Mouse (Mus musculus): Measurements from ENCODE around the gene Pdcd4. TPM values are rescaled to one million over a fixed set of nuclear protein-coding genes. Genes with fewer than 3 reads are reported as not detected.

Pdcd4 gene
- polyA plus RNA-seq, 1 experiment from 2014 or later, result 58.0 TPM

DNA sequence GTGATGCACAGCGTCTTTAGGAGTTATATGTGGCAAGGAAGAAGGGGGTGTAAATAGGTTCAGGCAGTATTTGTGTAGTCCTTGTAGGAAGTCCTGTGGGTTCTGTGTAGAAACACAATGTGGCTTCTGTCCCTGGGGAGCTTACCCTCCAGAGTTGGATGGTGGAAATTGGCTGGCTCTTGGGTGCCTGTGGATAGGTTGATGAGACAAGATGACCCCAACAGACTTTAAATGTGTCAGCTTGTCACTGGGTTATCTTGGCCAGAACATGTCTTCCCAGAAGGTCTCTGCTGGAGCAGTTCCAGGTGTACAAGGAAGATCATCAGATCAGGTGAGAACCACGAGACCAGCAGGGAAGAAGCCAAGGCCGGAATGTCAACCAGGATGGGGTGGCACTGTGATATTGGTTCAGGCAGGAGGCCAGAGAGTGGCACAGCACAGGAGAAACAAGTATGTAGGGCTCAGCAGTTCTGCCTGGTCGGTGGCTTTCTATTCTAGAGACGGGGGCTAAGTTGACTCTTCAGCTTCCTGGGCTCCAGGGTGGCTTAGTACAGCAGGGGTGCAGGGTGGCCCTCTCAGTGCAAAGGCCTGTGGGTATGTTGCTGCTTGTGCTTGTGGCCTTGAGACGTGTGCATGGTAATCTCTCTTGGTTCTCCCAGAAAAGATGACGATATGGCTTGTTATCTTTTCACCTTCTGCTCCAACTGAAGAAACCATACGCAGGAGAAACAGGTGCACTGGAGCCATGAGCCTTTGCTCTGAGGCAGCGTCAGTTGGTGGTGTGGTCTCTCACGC lies 5.3 kb upstream of the Pdcd4 start:
- no peak for DNase-seq (ENCODE audit: low spot score)
- WGBS, result 92% methylated on average over 10 of the region's 10 CpGs
- Histone ChIP-seq H3K4me3 (replicated peaks; ENCODE audit: low read length) (no peak overlapping the region), H3K36me3 (replicated peaks; ENCODE audit: control insufficient read depth, insufficient read depth) (no peaks in the 10 kb centered on the region), H3K4me2 (replicated peaks) (no peak overlapping the region), H3K9me3 (ENCODE audit: control insufficient read depth, low read length) (no peaks in the 10 kb centered on the region), H3K27ac (no peak overlapping the region), H3K4me1 (replicated peaks; ENCODE audit: control insufficient read depth, insufficient read depth, low read length) (0 out of 2 replicates have a peak, but pooled peaks cover 5% of the 10 kb centered on the region), H3K9ac (no peak overlapping the region), H3K27me3 (ENCODE audit: control insufficient read depth, insufficient read depth, low read length) (no peaks in the 10 kb centered on the region; the same call in 1 of the 2 replicates)
- no peak for ATAC-seq (ENCODE audit: low FRiP score)

DNA sequence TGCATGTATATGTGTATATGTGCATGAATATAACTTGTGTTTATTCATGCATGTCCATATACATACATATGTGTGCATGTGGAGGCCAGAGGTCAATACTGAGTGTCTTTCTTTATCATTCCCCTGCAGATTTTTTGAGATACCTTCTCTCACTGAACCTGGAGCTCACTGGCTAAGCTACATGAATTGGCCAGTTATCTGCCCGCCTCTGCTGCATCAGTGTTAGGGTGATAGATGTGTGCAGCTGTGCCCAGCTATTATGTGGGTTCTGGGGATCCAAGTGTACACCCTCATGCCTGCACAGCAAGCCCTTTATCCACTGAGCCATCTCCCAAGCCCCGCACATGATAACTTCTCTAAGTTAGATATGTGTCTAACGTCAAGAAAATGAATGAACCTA lies 4.2 kb upstream of the Pdcd4 start:
- H3K27ac ChIP-seq, result no peak overlapping the region

DNA sequence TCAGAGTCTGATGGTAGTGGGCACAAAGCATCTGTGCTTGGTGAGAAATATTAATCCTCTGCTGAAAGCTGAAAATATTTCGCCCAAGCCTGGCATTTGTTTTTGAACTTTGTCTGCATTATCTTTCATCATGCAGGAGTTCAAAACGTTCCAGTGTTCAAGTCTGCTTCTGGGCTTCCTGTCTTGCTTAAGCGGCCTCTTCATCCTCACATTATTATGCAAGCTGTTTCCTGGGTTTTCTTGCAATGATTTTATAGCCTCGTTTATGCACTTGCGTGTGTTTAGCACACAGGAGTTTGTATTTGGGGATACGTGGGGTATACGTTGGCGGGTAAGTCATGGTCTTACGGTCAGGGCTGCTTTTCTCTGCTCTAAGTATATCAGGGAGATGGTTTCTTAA lies 3.7 kb upstream of the Pdcd4 start:
- DNase-seq (ENCODE audit: low spot score) (no peak), ATAC-seq (ENCODE audit: low FRiP score) (no peak)
- Histone ChIP-seq H3K27me3 (ENCODE audit: control insufficient read depth, insufficient read depth, low read length) (no peaks in the 10 kb centered on the region; the same call in 1 of the 2 replicates), H3K4me3 (replicated peaks; ENCODE audit: low read length) (no peak overlapping the region), H3K36me3 (replicated peaks; ENCODE audit: control insufficient read depth, insufficient read depth) (no peaks in the 10 kb centered on the region), H3K9ac (no peak overlapping the region), H3K4me1 (replicated peaks; ENCODE audit: control insufficient read depth, insufficient read depth, low read length) (0 out of 2 replicates have a peak, but pooled peaks cover 3% of the 10 kb centered on the region), H3K9me3 (ENCODE audit: control insufficient read depth, low read length) (no peaks in the 10 kb centered on the region), H3K27ac (no peak overlapping the region), H3K4me2 (replicated peaks) (no peak overlapping the region)
- WGBS, result 84% methylated on average over 9 of the region's 9 CpGs

More for the DNA sequence above, 4.2 kb upstream of the Pdcd4 start:
- 83% methylated on average over 3 of the region's 3 CpGs for WGBS
- H3K27me3 ChIP-seq (ENCODE audit: control insufficient read depth, insufficient read depth, low read length), result no peaks in the 10 kb centered on the region; the same call in 1 of the 2 replicates
- DNase-seq (ENCODE audit: low spot score), result no peak
- no peak overlapping the region for H3K9ac ChIP-seq
- no peak overlapping the region for H3K4me3 ChIP-seq (replicated peaks; ENCODE audit: low read length)
- H3K4me1 ChIP-seq (replicated peaks; ENCODE audit: control insufficient read depth, insufficient read depth, low read length), result 0 out of 2 replicates have a peak, but pooled peaks cover 3% of the 10 kb centered on the region
- no peaks in the 10 kb centered on the region for H3K9me3 ChIP-seq (ENCODE audit: control insufficient read depth, low read length)
- H3K36me3 ChIP-seq (replicated peaks; ENCODE audit: control insufficient read depth, insufficient read depth), result no peaks in the 10 kb centered on the region
- H3K4me2 ChIP-seq (replicated peaks), result no peak overlapping the region
- ATAC-seq (ENCODE audit: low FRiP score), result no peak

DNA sequence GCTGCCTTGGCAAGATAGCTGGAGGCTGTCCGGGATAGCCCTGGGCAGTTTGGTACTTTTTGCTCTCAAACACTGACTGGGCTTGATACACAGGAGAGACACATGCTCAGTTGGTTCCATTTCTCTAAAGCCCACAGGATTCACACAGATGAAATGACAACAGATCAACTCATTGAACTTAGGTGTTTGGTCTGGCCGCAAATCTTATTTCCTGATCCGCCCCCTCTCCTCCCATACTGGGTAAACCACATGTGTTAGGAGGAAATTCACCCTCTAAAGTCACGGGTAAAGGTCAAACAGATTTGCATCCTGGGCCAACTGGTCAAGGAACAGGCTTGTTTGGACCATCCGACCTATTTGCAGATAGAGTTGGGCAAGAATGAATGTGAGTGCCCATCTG lies 2.5 kb upstream of the Pdcd4 start:
- WGBS, result 86% methylated on average over 5 of the region's 5 CpGs
- ATAC-seq (ENCODE audit: low FRiP score) (no peak), DNase-seq (ENCODE audit: low spot score) (no peak)
- H3K9me3 ChIP-seq (ENCODE audit: control insufficient read depth, low read length), result no peaks in the 10 kb centered on the region
- no peak overlapping the region for H3K27ac ChIP-seq
- no peak overlapping the region for H3K9ac ChIP-seq
- no peak overlapping the region for H3K4me2 ChIP-seq (replicated peaks)
- H3K27me3 ChIP-seq (ENCODE audit: control insufficient read depth, insufficient read depth, low read length), result no peaks in the 10 kb centered on the region; the same call in 1 of the 2 replicates
- H3K4me3 ChIP-seq (replicated peaks; ENCODE audit: low read length), result no peak overlapping the region
- H3K36me3 ChIP-seq (replicated peaks; ENCODE audit: control insufficient read depth, insufficient read depth), result no peaks in the 10 kb centered on the region
- H3K4me1 ChIP-seq (replicated peaks; ENCODE audit: control insufficient read depth, insufficient read depth, low read length), result 0 out of 2 replicates have a peak, but pooled peaks cover 3% of the 10 kb centered on the region

DNA sequence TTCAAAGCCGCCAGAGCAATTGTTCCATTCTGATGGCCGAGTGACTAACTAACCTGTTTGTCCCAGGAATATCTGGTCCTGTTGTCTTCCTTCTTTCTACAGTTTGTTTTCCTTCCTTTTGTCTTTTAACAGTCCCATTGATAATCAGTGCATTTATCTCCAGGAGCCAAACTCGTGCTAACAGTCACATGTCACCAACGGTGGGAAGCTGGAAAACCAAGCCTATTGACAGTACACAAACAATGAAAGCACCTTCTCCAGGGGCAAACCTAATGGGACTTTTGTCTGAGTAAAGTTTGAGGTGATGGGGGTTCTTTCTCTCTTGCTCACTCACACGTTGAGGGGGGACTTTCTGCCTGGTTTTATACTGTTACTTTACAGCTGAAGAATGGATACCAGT lies 1.8 kb upstream of the Pdcd4 start:
- H3K36me3 ChIP-seq (replicated peaks; ENCODE audit: control insufficient read depth, insufficient read depth), result no peaks in the 10 kb centered on the region
- no peak overlapping the region for H3K4me3 ChIP-seq (replicated peaks; ENCODE audit: low read length)
- H3K27me3 ChIP-seq (ENCODE audit: control insufficient read depth, insufficient read depth, low read length), result no peaks in the 10 kb centered on the region; the same call in 1 of the 2 replicates
- H3K9ac ChIP-seq, result no peak overlapping the region
- DNase-seq (ENCODE audit: low spot score) (no peak), ATAC-seq (ENCODE audit: low FRiP score) (no peak)
- H3K27ac ChIP-seq, result no peak overlapping the region
- no peaks in the 10 kb centered on the region for H3K9me3 ChIP-seq (ENCODE audit: control insufficient read depth, low read length)
- WGBS, result 52% methylated on average over 5 of the region's 5 CpGs
- no peak overlapping the region for H3K4me2 ChIP-seq (replicated peaks)
- 0 out of 2 replicates have a peak, but pooled peaks cover 3% of the 10 kb centered on the region for H3K4me1 ChIP-seq (replicated peaks; ENCODE audit: control insufficient read depth, insufficient read depth, low read length)

DNA sequence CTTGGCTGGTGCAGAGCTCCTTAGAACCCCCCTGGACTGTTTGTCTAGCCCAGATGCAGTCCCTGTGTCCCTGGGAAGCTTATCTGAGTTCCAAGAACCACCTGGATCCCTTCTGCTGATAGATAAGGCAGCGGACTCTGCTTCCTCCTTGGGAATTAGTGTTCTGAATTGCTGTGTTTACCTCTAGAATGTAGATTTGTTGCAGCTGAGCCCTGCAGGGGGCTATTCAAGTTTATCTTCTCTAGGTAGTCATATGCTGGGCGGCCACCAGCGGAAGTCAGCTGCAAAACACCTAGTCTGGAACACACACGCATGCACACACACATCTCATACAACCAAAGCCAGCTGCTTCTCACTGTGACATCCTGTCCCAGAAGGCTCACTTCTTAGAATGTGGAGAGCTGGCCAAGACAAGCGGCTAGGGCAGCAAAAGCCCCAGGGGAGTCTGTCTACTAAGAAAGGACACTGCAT lies 1.2 kb upstream of the Pdcd4 start:
- DNase-seq (ENCODE audit: low spot score), result no peak
- no peak for ATAC-seq (ENCODE audit: low FRiP score)
- WGBS, result 62% methylated on average over 5 of the region's 5 CpGs

DNA sequence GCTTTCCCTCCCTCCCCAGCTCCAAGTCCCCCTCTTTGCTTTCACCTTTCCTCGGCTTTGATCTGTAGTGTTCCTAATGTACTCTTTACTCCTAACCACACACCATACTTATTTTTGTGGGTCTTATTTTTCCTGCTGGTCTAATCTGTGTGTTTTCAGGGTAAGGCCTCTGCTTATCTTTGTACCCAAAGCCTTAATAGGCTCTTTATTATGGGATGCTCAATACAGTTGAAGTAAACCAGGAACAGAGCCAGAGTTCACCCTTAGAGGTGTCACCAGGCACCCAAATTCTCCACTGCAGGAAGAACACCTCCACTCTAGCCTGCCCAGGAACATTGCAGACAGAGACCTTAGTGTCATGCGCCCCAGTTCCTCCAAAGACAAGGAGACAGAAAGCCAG lies 462 bp upstream of the Pdcd4 start:
- H3K27ac ChIP-seq, result no peak overlapping the region
- ATAC-seq (ENCODE audit: low FRiP score), result no peak
- H3K4me2 ChIP-seq (replicated peaks), result no peak overlapping the region
- H3K9ac ChIP-seq, result no peak overlapping the region
- WGBS, result 96% methylated on average over 2 of the region's 2 CpGs
- no peaks in the 10 kb centered on the region for H3K36me3 ChIP-seq (replicated peaks; ENCODE audit: control insufficient read depth, insufficient read depth)
- no peaks in the 10 kb centered on the region; the same call in 1 of the 2 replicates for H3K27me3 ChIP-seq (ENCODE audit: control insufficient read depth, insufficient read depth, low read length)
- no peak for DNase-seq (ENCODE audit: low spot score)
- no peaks in the 10 kb centered on the region for H3K9me3 ChIP-seq (ENCODE audit: control insufficient read depth, low read length)
- H3K4me3 ChIP-seq (replicated peaks; ENCODE audit: low read length), result no peak overlapping the region
- H3K4me1 ChIP-seq (replicated peaks; ENCODE audit: control insufficient read depth, insufficient read depth, low read length), result 0 out of 2 replicates have a peak, but pooled peaks cover 3% of the 10 kb centered on the region

More for the DNA sequence above, 1.2 kb upstream of the Pdcd4 start:
- Histone ChIP-seq H3K4me2 (replicated peaks) (no peak overlapping the region), H3K9ac (no peak overlapping the region), H3K27ac (no peak overlapping the region), H3K36me3 (replicated peaks; ENCODE audit: control insufficient read depth, insufficient read depth) (no peaks in the 10 kb centered on the region), H3K4me1 (replicated peaks; ENCODE audit: control insufficient read depth, insufficient read depth, low read length) (0 out of 2 replicates have a peak, but pooled peaks cover 3% of the 10 kb centered on the region), H3K9me3 (ENCODE audit: control insufficient read depth, low read length) (no peaks in the 10 kb centered on the region), H3K4me3 (replicated peaks; ENCODE audit: low read length) (no peak overlapping the region), H3K27me3 (ENCODE audit: control insufficient read depth, insufficient read depth, low read length) (no peaks in the 10 kb centered on the region; the same call in 1 of the 2 replicates)

DNA sequence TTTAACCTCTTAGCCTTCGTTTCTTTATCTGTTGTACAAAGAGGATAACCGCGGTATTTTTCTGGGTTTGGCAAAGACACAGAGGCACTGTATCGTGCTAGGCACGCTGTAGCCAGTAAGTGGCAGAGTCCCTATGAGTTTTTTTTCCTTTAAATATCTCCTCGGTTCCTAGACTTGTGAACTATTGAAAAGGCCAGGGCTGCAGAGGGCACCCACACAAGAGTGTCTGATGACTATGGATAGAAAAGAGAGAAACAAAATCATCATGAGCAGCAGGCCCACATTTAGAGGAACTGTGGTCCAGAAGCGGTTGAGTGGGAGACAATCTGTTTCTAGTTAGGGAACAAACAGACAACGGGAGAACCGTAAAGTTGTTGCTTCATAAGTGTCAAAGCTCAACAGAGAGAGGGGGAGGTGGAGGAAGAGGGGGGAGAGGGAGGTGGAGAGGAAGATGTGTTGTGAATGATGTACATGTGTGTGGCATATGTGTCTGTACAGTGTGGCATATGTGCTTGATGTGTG lies 868 bp downstream of the Pdcd4 start:
- Histone ChIP-seq H3K36me3 (replicated peaks; ENCODE audit: control insufficient read depth, insufficient read depth) (no peaks in the 10 kb centered on the region), H3K27ac (no peak overlapping the region), H3K9ac (no peak overlapping the region), H3K4me3 (replicated peaks; ENCODE audit: low read length) (no peak overlapping the region), H3K27me3 (ENCODE audit: control insufficient read depth, insufficient read depth, low read length) (no peaks in the 10 kb centered on the region), H3K4me1 (replicated peaks; ENCODE audit: control insufficient read depth, insufficient read depth, low read length) (0 out of 2 replicates have a peak, but pooled peaks cover 3% of the 10 kb centered on the region), H3K9me3 (ENCODE audit: control insufficient read depth, low read length) (no peaks in the 10 kb centered on the region), H3K4me2 (replicated peaks) (no peak overlapping the region)
- no peak for DNase-seq (ENCODE audit: low spot score)
- 83% methylated on average over 9 of the region's 9 CpGs for WGBS
- no peak for ATAC-seq (ENCODE audit: low FRiP score)

DNA sequence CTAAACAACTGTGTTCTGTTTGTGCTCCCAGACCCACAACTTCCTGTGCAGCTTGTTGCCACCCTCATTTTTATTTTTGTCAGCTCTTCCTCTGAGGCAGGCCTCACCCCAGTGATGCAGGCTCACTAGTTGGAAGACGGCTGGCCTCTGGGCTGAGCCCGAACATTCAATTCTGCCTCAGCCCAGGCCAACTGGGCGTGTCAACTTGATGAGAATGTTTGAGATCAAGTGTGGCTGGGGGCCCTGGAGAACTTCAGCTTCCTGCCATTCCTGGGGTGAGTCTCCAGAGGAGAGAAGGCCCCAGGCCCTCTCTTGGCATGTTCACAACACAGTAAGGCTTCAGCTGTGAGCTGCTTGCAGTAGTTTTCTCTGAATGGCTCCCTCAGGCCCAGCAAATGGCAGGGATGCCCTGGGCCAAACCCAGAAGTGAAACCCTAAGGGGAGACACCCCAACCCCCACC lies 1.7 kb downstream of the Pdcd4 start:
- H3K9ac ChIP-seq, result no peak overlapping the region
- ATAC-seq (ENCODE audit: low FRiP score) (no peak), DNase-seq (ENCODE audit: low spot score) (no peak)
- no peak overlapping the region for H3K27ac ChIP-seq
- WGBS, result 76% methylated on average over 3 of the region's 3 CpGs
- no peak overlapping the region for H3K4me2 ChIP-seq (replicated peaks)
- H3K4me1 ChIP-seq (replicated peaks; ENCODE audit: control insufficient read depth, insufficient read depth, low read length), result 0 out of 2 replicates have a peak, but pooled peaks cover 2% of the 10 kb centered on the region
- H3K9me3 ChIP-seq (ENCODE audit: control insufficient read depth, low read length), result no peaks in the 10 kb centered on the region
- H3K27me3 ChIP-seq (ENCODE audit: control insufficient read depth, insufficient read depth, low read length), result no peaks in the 10 kb centered on the region
- no peak overlapping the region for H3K4me3 ChIP-seq (replicated peaks; ENCODE audit: low read length)
- H3K36me3 ChIP-seq (replicated peaks; ENCODE audit: control insufficient read depth, insufficient read depth), result no peaks in the 10 kb centered on the region
